21 mouse cellular contexts compared by ENCODE assay signal in genomic region chr9:66760991-66761390, GRCm38 (mm10). TPM values are rescaled to one million over a fixed set of nuclear protein-coding genes. Genes with fewer than 3 reads are reported as not detected.
"Had no signal": no experiment of that assay in that cellular context is flagged by ENCODE, and none has a peak within 500 bp of the region (broad histone marks: within the 10 kb centered on the region; RNA-seq: fewer than 3 reads in every experiment).

No protein-coding gene starts in this region.

- DNase-seq: layer of hippocampus, postnatal 36 days; left cerebral cortex, postnatal 4 days; liver, postnatal 0 days; lung, embryonic 14.5 days; thymus, adult 2 months; thymus, postnatal 25 days had no signal

- H3K9me3 ChIP-seq: limb, embryonic 12.5 days; limb, embryonic 15.5 days; megakaryocyte, embryonic 14.5 days; midbrain, embryonic 10.5 days; midbrain, embryonic 13.5 days had no signal

- H3K4me3 ChIP-seq: left cerebral cortex, adult 2 months; limb, embryonic 12.5 days; limb, embryonic 15.5 days; megakaryocyte, embryonic 14.5 days; midbrain, embryonic 10.5 days; midbrain, embryonic 13.5 days; myocyte had no signal

- H3K27ac ChIP-seq: kidney, postnatal 0 days; left cerebral cortex, adult 2 months; limb, embryonic 12.5 days; limb, embryonic 15.5 days; liver, embryonic 14.5 days; macrophage; midbrain, embryonic 10.5 days; midbrain, embryonic 13.5 days; stomach, postnatal 0 days had no signal

- H3K36me3 ChIP-seq: midbrain, embryonic 10.5 days; midbrain, embryonic 13.5 days had no signal

- ATAC-seq: liver, postnatal 0 days; lung, postnatal 0 days; midbrain, embryonic 13.5 days; midbrain, embryonic 16.5 days had no signal

- H3K4me1 ChIP-seq: limb, embryonic 12.5 days; limb, embryonic 15.5 days; midbrain, embryonic 10.5 days; midbrain, embryonic 13.5 days had no signal

- H3K9ac ChIP-seq: limb, embryonic 12.5 days; limb, embryonic 15.5 days; liver, embryonic 14.5 days; liver, postnatal 0 days; lung, embryonic 14.5 days; midbrain, embryonic 13.5 days had no signal

- H3K27me3 ChIP-seq: limb, embryonic 15.5 days; midbrain, embryonic 13.5 days had no signal

- H3K4me2 ChIP-seq: limb, embryonic 12.5 days; limb, embryonic 15.5 days; liver, embryonic 11.5 days; lung, embryonic 14.5 days; midbrain, embryonic 13.5 days had no signal

RNA-seq across cellular contexts. Expression of gene Gm10647, which starts 35.8 kb away (rescaled TPM):
- total RNA-seq: monocyte, adult 5-6 weeks had no signal
- polyA plus RNA-seq: liver, embryonic 11.5 days; macrophage; myocyte had no signal

RNA-seq across cellular contexts. Expression of gene Car12, which starts 47.5 kb away (rescaled TPM):
- total RNA-seq: monocyte, adult 5-6 weeks had no signal
